Mouse (Mus musculus): Measurements from ENCODE around the gene 9930111J21Rik1. TPM values are rescaled to one million over a fixed set of nuclear protein-coding genes. Genes with fewer than 3 reads are reported as not detected.
"Not testable (repeated sequence)": the region's sequence is repeated elsewhere in the genome, so short reads cannot be mapped to it uniquely, and the experiment has no call there.

9930111J21Rik1 gene
- polyA plus RNA-seq, 1 experiment from 2014 or later = not detected

DNA sequence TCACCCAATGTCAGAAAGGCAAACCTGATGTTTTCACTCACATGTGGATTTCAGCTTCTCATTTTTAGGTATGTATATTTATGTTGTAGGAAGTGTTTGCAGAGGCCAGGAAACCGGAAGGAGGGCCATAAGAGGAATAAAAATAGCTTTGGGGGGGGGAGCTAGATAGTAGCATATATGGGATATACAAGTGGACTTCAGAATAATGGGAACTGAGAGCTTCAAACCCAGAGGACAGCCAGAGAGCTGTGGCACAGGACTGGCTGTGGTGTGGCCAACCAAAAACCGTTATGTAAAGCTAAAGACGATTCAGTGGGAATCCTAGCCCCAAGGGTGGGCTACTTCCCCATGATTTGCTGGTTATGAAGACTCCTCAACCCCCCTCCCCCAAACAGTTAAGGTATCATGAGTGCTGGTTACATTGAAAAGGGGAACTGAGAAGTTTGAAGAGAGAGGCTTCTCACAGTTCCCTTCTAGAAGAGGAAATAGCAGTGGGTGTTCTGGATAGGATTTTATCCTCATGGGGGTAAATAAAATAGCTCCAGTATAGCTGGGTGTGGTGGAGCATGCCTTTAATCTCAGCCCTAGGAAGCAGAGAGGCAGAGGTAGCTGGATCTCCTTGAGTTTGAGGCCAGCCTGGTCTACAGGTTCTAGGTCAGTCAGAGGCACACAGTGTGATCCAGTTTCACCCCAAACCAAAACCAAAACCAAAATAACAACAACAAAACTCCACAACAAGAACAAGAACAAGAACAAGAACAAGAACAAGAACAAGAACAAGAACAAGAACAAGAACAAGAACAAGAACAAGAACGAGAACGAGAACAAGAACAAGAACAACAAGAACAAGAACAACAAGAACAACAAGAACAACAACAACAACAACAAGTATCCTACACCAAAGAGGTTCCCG lies 78.3 kb downstream of the 9930111J21Rik1 start:
- not testable (repeated sequence) for H3K9me3 ChIP-seq; H3K4me3 ChIP-seq; DNase-seq (ENCODE audit: low spot score); H3K4me1 ChIP-seq; H3K27me3 ChIP-seq (ENCODE audit: insufficient read depth, poor library complexity, severe bottlenecking); H3K36me3 ChIP-seq; H3K27ac ChIP-seq
- WGBS = 76% methylated on average over 6 of the region's 6 CpGs

DNA sequence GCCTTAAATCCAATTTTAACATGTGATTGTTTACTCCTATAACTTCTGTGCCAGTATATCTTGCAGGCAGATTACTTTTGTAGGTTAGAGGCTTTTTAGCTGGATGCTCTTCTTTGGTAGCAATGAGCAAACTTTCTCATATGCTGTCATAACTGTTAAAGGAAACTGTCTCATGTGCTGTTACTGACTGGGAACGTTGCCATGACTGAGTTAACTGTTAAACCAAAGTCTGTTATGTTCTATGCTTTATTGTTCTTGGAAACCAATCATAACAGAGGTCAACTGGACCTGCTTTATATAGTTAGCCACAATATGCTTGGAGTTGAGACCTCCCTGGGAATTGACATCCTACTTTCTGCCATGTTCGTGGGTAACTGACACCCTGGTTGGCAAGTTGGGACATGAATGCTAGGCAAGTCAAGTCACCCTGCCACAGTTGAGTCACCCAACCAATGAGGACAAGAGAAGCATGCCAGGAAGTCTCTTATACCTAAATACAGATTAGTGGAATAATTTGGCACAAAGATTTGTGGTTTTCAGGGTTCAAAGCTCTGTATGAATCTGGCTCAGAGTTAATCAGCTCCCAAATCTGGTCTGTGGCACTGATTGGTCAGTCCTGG lies 80.3 kb downstream of the 9930111J21Rik1 start:
- Histone ChIP-seq H3K36me3 (no peaks in the 10 kb centered on the region), H3K9me3 (no peaks in the 10 kb centered on the region), H3K4me3 (no peak overlapping the region), H3K27me3 (ENCODE audit: insufficient read depth, poor library complexity, severe bottlenecking) (no peaks in the 10 kb centered on the region), H3K4me1 (no peaks in the 10 kb centered on the region), H3K27ac (no peak overlapping the region)
- WGBS = 72% methylated on average over 2 of the region's 2 CpGs
- no peak for DNase-seq (ENCODE audit: low spot score)

Other genes starting within 250 kb of the 9930111J21Rik1 start
- gene Rack1, start 179.1 kb downstream of the 9930111J21Rik1 start, polyA plus RNA-seq (2016; fragmentation: Nextera tagmentation; extraction: Ambion mirVana) = 542 and 712 TPM in 2 replicates
- gene Trim41, start 162.0 kb downstream of the 9930111J21Rik1 start, polyA plus RNA-seq (2016; fragmentation: Nextera tagmentation; extraction: Ambion mirVana) = 3.0 and 4.7 TPM in 2 replicates
- gene Trim7, start 153.3 kb downstream of the 9930111J21Rik1 start, polyA plus RNA-seq (2016; fragmentation: Nextera tagmentation; extraction: Ambion mirVana) = 0.18 and 0.44 TPM in 2 replicates
- gene Gm12184, start 152.7 kb downstream of the 9930111J21Rik1 start, polyA plus RNA-seq (2016; fragmentation: Nextera tagmentation; extraction: Ambion mirVana) = 0.68 and 1.9 TPM in 2 replicates
- 3.0 and 3.6 TPM in 2 replicates for gene Irgm1, start 107.7 kb downstream of the 9930111J21Rik1 start, polyA plus RNA-seq (2016; fragmentation: Nextera tagmentation; extraction: Ambion mirVana)
- gene Gm5431, start 77.2 kb downstream of the 9930111J21Rik1 start, polyA plus RNA-seq (2016; fragmentation: Nextera tagmentation; extraction: Ambion mirVana) = 0.06 and 0.07 TPM in 2 replicates
- gene Psme2b, start 33.2 kb downstream of the 9930111J21Rik1 start, polyA plus RNA-seq (2016; fragmentation: Nextera tagmentation; extraction: Ambion mirVana) = 1.9 and 2.0 TPM in 2 replicates
- gene Olfr56, start 509 bp downstream of the 9930111J21Rik1 start, polyA plus RNA-seq (2016; fragmentation: Nextera tagmentation; extraction: Ambion mirVana) = not detected in 2 replicates
- not detected in 2 replicates for gene Gm12185, start 12.8 kb upstream of the 9930111J21Rik1 start, polyA plus RNA-seq (2016; fragmentation: Nextera tagmentation; extraction: Ambion mirVana)
- gene Tgtp1, start 14.8 kb upstream of the 9930111J21Rik1 start, polyA plus RNA-seq (2016; fragmentation: Nextera tagmentation; extraction: Ambion mirVana) = 0.34 TPM in 1 of 2 replicates, not detected in the other
- gene 9930111J21Rik2, start 71.8 kb upstream of the 9930111J21Rik1 start, polyA plus RNA-seq (2016; fragmentation: Nextera tagmentation; extraction: Ambion mirVana) = 0.05 and 0.09 TPM in 2 replicates
- gene Tgtp2, start 84.8 kb upstream of the 9930111J21Rik1 start, polyA plus RNA-seq (2016; fragmentation: Nextera tagmentation; extraction: Ambion mirVana) = not detected in 2 replicates
- 0.30 and 0.33 TPM in 2 replicates for gene Ifi47, start 97.2 kb upstream of the 9930111J21Rik1 start, polyA plus RNA-seq (2016; fragmentation: Nextera tagmentation; extraction: Ambion mirVana)
- gene Olfr1396, start 135.5 kb upstream of the 9930111J21Rik1 start, polyA plus RNA-seq (2016; fragmentation: Nextera tagmentation; extraction: Ambion mirVana) = not detected in 2 replicates
- not detected in 2 replicates for gene Olfr1395, start 162.9 kb upstream of the 9930111J21Rik1 start, polyA plus RNA-seq (2016; fragmentation: Nextera tagmentation; extraction: Ambion mirVana)
- gene Olfr1394, start 175.0 kb upstream of the 9930111J21Rik1 start, polyA plus RNA-seq (2016; fragmentation: Nextera tagmentation; extraction: Ambion mirVana) = not detected in 2 replicates
- 0.11 and 0.23 TPM in 2 replicates for gene Btnl9, start 207.8 kb upstream of the 9930111J21Rik1 start, polyA plus RNA-seq (2016; fragmentation: Nextera tagmentation; extraction: Ambion mirVana)
- 32.8 and 34.6 TPM in 2 replicates for gene Zfp62, start 223.9 kb upstream of the 9930111J21Rik1 start, polyA plus RNA-seq (2016; fragmentation: Nextera tagmentation; extraction: Ambion mirVana)